Mouse (Mus musculus) hematopoietic stem cell, adult 5-6 weeks (primary cell): ENCODE data around the gene Ythdf1. TPM values are rescaled to one million over a fixed set of nuclear protein-coding genes. Genes with fewer than 3 reads are reported as not detected.

ENCODE experiments used
- ATAC-seq, 2 experiments: fragments of 125-278 bp in 1 of 2; replicated peaks in 1 of 2; 2 replicates each; pipeline ENCODE4 v1.8.0; 2016 to 2017; ENCODE audit warnings: inconsistent platforms in 2 of 2, mild to moderate bottlenecking in 2 of 2, moderate number of reproducible peaks in 2 of 2, low read depth in 1 of 2, moderate TSS enrichment in 1 of 2; ENCODE audit not compliant: low FRiP score in 2 of 2, poor library complexity in 2 of 2, severe bottlenecking in 2 of 2, insufficient read depth in 1 of 2, low TSS enrichment in 1 of 2
- total RNA-seq: library from RNA; stranded (forward); fragments of 172-1452, 232-1000 nt; gene quantifications from 2 replicates; pipeline ENCODE4 v1.2.3, GENCODE M21; 2017

The Ythdf1 gene
- total RNA-seq = 32.6 and 33.7 TPM in 2 replicates

GRCm38 (mm10) chr2:180920810-180921400, at the start of gene Ythdf1:
TSS of gene Ythdf1 (minus strand) at chr2:180920949.
- ATAC-seq = peak; percentile 86 to 91

DNA sequence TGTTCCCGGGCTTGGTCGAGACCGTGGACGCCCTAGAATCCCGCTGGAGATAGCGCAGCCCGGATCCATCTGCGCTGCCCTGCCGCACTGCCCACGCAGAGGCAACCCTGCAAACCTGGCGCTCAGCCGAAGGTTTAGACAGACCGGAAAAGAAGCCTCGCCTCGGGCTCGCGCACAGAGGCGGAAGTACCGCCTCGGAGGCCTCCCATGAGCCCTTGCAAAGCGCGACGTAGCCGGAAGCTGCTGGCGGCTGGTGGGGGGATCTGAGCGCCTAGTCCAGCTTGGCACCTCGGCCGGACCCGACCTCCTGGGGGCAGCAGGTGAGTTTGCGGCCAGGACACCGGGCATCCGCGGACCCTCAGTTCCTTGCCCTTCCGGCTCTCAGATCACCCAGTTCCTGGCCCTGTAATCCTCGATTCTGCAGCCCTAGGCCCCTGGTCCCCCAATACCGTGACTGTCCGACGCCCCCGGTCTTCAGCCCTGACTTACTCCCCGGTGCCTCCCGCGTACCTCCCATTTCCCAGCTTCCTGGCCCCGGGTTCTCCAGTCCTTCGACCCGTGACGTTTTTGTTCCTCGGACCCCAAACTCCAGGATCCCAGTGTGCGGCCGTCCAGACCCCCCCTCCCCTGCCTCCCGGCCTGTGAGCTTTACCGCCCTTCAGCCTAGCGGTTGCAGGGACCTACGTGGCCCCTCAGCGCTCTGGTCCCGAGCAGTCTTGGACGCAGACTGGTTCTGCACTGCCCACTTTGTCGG, 46.4 kb upstream of the Ythdf1 start, which contains the start of gene Arfgap1:
Gene Arfgap1 (plus strand): TSS at position 216 of the 754 bp plus-strand sequence.
- ATAC-seq = peak; percentile 89 to 91

DNA sequence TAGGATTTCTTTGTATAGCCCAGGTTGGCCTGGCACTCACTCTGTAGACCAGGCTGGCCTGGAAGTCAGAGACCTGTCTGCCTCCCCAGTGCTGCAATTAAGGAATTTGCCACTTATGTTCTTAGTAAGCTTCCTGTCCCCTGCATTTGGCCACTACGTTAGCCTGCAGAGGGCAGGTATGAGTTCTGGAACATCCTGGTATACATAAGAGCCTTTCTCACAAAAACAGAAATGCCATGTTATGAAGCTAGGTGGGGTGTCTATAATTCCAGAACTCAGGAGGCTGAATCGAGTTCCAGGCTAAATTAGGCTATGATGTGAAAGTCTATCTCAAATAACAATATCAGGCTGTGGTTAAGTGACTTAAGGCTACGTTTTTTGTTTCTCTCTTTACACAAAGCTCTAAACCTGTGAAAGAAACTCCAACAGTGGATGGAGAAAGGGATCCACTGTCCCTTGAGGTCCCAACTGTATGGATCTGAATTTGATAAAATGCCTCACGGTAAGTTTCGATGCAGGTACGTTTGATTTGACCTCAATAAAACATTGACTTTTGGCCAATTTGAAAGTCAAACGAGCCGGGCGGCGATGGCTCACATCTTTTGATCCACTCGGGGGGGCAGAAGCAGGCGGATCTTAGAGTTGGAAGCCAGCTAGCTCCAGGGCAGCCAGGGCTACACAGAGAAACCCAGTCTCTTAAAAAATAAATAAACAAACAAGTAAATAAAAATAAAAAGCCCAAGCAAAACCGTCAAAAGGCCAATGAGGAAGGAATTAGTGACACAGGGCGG, 45.5 kb upstream of the Ythdf1 start:
- ATAC-seq = peak; percentile 26 to 68; a peak in 3 of 4 replicates

DNA sequence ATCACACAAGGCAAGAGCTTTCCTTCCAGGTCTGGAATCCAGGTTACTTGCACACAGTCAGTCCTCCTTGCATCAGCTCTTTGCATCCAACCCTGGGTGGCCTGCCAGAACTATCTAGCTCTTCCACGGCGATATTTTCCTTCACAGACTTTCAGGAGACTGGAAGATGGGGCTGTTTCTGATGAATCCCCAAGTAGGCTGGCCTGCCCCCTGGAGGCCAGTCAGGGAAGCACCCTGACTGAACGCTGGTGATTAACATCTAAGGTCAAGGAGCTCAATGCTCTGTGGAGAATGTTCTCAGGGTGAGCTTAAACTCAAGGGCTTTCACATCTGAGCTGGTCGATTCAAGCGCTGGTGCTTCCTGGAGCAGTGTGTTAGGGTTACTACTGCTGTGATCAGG, 43.2 kb upstream of the Ythdf1 start:
- peak; percentile 52 to 61 for ATAC-seq

DNA sequence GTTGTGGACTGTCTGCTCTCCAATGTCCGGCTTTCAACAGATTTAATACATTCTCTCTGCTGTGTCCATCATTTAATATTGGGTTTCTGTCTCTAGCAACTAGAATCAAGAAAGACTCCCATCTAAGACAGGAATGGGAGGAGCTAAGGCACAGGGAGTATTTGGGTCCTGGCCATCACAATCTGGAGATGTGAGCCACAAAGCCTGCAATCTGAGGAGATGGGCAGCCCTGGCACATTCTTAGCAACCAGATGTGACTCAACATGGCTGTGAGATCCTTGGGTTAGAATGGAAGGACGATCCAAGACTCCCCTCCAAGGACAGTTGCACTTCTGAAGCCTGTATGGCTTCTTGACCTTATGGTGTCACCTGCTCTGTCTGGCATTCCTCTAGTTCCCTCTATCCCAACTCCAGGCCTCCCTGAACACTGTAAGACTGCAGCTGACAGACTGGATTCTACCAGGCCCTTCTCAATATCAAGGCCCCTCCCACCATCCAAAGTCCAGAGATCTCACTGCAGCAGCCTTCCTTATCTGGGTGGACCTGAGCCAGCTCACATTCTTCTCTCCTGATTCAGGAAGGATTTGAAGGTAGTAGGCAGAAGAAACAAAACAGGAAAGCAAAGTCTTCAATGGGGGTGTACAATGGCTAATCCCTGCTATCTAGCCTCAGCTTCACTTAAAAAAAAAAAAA, 42.0 kb upstream of the Ythdf1 start:
- no peak for ATAC-seq

- ATAC-seq = no peak
These were observed 39.4 kb upstream of the Ythdf1 start for GRCm38 (mm10) chr2:180960187-180960586.

DNA sequence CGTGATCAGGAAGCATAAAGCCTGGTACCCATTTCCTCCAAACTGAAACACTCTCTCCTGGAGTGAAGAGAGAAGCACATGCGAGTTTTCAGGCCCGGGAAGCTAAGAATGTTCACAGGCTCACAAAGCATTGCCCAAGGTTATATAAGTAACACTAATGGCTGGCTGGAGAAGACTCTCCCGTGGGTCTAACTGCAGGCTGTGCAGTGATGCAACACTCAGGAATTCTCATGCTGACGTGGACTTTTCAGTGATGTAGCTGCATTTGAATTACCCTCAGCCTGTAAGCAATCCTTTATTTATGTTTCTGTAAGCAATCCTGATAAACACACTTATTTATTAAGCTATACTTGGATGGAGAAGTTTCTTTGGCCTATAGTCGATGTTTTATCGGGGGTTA, 38.9 kb upstream of the Ythdf1 start:
- ATAC-seq = no peak

- peak; percentile 44 to 46; a peak in 2 of 4 replicates for ATAC-seq
These were observed 33.6 kb upstream of the Ythdf1 start, which contains the start of gene Nkain4 for GRCm38 (mm10) chr2:180954061-180955047. TSS of gene Nkain4 (minus strand) at chr2:180954699.

DNA sequence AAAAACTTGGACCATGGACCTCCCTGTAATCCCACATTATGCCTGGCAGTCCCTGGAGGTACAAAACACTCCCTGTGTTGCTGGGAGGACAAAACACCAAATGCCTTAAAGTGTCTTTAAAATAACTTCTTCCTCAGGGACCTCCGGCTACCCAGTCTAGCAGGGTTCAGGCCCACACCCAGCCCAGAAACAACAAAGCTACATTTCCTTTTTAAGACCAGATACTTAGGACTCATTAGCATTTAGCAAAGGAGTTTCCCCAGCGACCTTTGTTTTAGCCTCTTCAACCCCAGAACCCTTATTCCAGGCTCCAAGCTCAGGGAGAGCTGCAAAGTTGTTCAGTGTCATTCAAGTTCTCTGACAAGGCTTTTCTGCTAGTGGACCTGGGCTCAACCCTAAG, 32.9 kb upstream of the Ythdf1 start:
- no peak for ATAC-seq

DNA sequence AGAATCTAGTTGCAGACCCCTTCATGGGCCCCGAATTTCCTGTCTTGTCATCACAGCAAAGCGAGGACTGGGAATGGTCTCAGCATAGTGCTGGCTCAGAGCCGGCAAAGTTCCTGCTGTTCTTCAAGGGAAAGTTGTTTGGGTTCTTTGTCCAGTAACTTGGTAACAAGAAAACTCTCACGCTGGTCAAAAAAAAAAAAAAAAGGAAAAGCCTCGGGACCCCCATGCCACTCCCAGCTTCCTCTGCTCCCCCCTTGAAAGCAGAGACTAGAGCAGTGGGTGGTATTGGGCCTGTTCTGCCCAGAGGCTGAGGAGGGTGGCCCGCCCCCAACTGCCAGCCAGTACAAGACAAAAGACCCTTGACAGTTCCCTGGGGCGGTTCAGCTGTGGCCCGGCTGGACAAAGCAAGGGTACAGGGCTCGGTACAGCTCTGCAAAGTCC, 32.0 kb upstream of the Ythdf1 start:
- no peak for ATAC-seq

DNA sequence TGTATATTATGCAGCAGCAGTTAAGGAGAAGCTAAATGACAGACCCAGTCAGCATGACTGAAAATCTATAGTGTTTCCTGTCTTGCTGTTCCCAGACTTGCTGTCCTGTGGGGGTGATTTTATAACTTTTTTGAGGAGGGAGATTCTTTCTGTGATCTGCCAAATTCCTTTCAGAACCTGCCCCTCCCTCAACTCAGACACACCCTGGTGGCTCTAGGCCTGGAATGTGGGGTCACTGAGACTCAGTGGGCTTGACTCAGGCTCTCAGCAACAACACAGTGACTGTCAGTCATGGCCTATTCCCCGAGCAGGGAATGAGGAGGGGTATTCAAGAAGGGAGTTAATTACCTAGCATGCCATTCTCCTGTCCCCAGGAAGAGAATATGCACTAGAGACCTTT, 29.2 kb upstream of the Ythdf1 start:
- ATAC-seq = no peak

DNA sequence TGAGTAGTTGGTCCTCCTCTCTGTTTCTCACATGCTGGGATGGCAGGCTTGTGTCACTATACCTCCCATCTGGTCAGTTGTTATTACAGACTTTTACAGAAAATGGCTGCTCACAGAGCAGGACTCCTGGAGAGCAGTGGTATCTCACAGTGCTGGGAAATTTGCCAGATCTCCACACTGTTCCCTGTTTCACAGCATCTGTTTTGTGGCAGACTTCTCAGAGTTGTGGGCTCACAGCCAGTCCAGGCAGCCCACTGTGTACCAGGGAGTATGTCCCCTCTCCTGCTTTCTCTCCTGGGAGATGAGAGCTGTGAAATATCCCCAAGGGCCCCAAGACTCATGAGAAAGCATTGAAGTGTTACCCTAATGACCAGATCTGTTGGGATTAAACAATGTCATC, 21.1 kb upstream of the Ythdf1 start:
- no peak for ATAC-seq

DNA sequence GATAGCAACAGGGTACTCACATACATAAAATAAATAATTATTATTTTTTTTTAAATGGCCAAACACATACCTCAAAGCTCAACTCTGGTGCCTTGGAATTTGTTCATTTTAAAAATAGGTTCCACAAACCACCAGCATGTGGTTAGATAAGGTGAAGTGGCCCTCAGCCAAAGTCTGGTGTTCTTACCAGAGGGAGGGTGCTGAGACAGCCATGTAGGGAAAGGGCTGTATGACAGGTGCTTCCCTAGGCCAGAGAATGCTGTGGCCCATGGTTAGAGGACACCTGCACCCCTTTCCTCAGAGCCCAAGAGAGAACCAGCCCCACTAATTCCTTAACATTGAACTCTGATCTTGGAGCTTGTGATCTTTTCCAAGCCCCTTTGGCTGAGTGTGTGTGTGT, 19.4 kb upstream of the Ythdf1 start:
- ATAC-seq = peak; percentile 37 to 38; a peak in 1 of 4 replicates

- ATAC-seq = no peak
These were observed 11.7 kb upstream of the Ythdf1 start for GRCm38 (mm10) chr2:180932418-180932817.

GRCm38 (mm10) chr2:180928723-180929122, 8.0 kb upstream of the Ythdf1 start, which contains the start of gene Birc7:
TSS of gene Birc7 (plus strand) at chr2:180929023.
- no peak for ATAC-seq

DNA sequence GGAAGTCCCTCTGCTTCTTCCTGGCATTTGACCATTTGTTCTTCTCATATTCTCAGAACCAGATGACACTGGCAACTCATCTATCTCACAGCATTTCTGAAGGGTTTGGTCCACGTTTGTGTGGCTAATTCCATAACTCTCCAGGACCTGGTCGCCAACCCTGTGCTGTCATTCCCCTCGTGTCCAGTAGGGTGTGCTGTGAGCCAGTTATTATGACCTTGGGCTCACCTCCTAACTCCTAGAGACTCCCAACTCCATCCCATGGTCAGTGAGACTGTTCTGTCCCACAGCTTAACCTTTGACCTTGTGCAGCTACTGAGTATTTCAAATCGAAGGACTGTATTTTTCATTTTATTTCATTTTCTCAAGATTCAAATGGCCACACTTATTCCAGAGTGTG, 4.4 kb upstream of the Ythdf1 start:
- ATAC-seq = peak; percentile 58 to 61
